Mouse (Mus musculus): ENCODE measurements at regions not wholly inside any gene's neighbourhood (a gene's known extent, or its start where the extent isn't known, plus 50 kb on each side); places are given as distances from the start of the nearest gene placed in this dataset.

GRCm38 (mm10) chr6:127330015-127330705 is 116.5 kb upstream of the Parp11 start:
- in situ Hi-C loops (cut with MboI; ENCODE audit: low pct_unique_long_range_greater_than_20kb in 1 of 2, low sequenced_read_pairs in 2 of 2, unreplicated experiment in 1 of 2) = no loop called here

GRCm38 (mm10) chr6:127331091-127331490 is 115.5 kb upstream of the Parp11 start:
- in situ Hi-C loops (cut with MboI; ENCODE audit: low pct_unique_long_range_greater_than_20kb in 1 of 2, low sequenced_read_pairs in 2 of 2, unreplicated experiment in 1 of 2) = no loop called here

- in situ Hi-C loops (cut with MboI; ENCODE audit: low pct_unique_long_range_greater_than_20kb in 1 of 2, low sequenced_read_pairs in 2 of 2, unreplicated experiment in 1 of 2) = no loop called here
These were observed 112.4 kb upstream of the Parp11 start for GRCm38 (mm10) chr6:127334256-127334655.

GRCm38 (mm10) chr6:127335462-127335886 is 111.2 kb upstream of the Parp11 start:
- in situ Hi-C loops (cut with MboI; ENCODE audit: low pct_unique_long_range_greater_than_20kb in 1 of 2, low sequenced_read_pairs in 2 of 2, unreplicated experiment in 1 of 2) = no loop called here

- in situ Hi-C loops (cut with MboI; ENCODE audit: low pct_unique_long_range_greater_than_20kb in 1 of 2, low sequenced_read_pairs in 2 of 2, unreplicated experiment in 1 of 2) = no loop called here
These were observed 110.5 kb upstream of the Parp11 start for GRCm38 (mm10) chr6:127335996-127336660.

- in situ Hi-C loops (cut with MboI; ENCODE audit: low pct_unique_long_range_greater_than_20kb in 1 of 2, low sequenced_read_pairs in 2 of 2, unreplicated experiment in 1 of 2) = no loop called here
These were observed 109.8 kb upstream of the Parp11 start for GRCm38 (mm10) chr6:127336681-127337397.

GRCm38 (mm10) chr6:127337398-127337871 is 109.2 kb upstream of the Parp11 start:
- in situ Hi-C loops (cut with MboI; ENCODE audit: low pct_unique_long_range_greater_than_20kb in 1 of 2, low sequenced_read_pairs in 2 of 2, unreplicated experiment in 1 of 2) = no loop called here

- in situ Hi-C loops (cut with MboI; ENCODE audit: low pct_unique_long_range_greater_than_20kb in 1 of 2, low sequenced_read_pairs in 2 of 2, unreplicated experiment in 1 of 2) = no loop called here
These were observed 108.2 kb upstream of the Parp11 start for GRCm38 (mm10) chr6:127338412-127338811.

GRCm38 (mm10) chr6:127341604-127342003 is 105.0 kb upstream of the Parp11 start:
- in situ Hi-C loops (cut with MboI; ENCODE audit: low pct_unique_long_range_greater_than_20kb in 1 of 2, low sequenced_read_pairs in 2 of 2, unreplicated experiment in 1 of 2) = no loop called here

- in situ Hi-C loops (cut with MboI; ENCODE audit: low pct_unique_long_range_greater_than_20kb in 1 of 2, low sequenced_read_pairs in 2 of 2, unreplicated experiment in 1 of 2) = no loop called here
These were observed 97.8 kb upstream of the Parp11 start for GRCm38 (mm10) chr6:127348770-127349409.

GRCm38 (mm10) chr6:127349479-127350110 is 97.0 kb upstream of the Parp11 start:
- in situ Hi-C loops (cut with MboI; ENCODE audit: low pct_unique_long_range_greater_than_20kb in 1 of 2, low sequenced_read_pairs in 2 of 2, unreplicated experiment in 1 of 2) = no loop called here

- in situ Hi-C loops (cut with MboI; ENCODE audit: low pct_unique_long_range_greater_than_20kb in 1 of 2, low sequenced_read_pairs in 2 of 2, unreplicated experiment in 1 of 2) = no loop called here
These were observed 94.9 kb upstream of the Parp11 start for GRCm38 (mm10) chr6:127351691-127352090.

- in situ Hi-C loops (cut with MboI; ENCODE audit: low pct_unique_long_range_greater_than_20kb in 1 of 2, low sequenced_read_pairs in 2 of 2, unreplicated experiment in 1 of 2) = no loop called here
These were observed 91.5 kb upstream of the Parp11 start for GRCm38 (mm10) chr6:127355112-127355511.

- in situ Hi-C loops (cut with MboI; ENCODE audit: low pct_unique_long_range_greater_than_20kb in 1 of 2, low sequenced_read_pairs in 2 of 2, unreplicated experiment in 1 of 2) = no loop called here
These were observed 90.2 kb upstream of the Parp11 start for GRCm38 (mm10) chr6:127356442-127356841.

- in situ Hi-C loops (cut with MboI; ENCODE audit: low pct_unique_long_range_greater_than_20kb in 1 of 2, low sequenced_read_pairs in 2 of 2, unreplicated experiment in 1 of 2) = no loop called here
These were observed 87.8 kb upstream of the Parp11 start for GRCm38 (mm10) chr6:127358805-127359204.

- in situ Hi-C loops (cut with MboI; ENCODE audit: low pct_unique_long_range_greater_than_20kb in 1 of 2, low sequenced_read_pairs in 2 of 2, unreplicated experiment in 1 of 2) = no loop called here
These were observed 87.2 kb upstream of the Parp11 start for GRCm38 (mm10) chr6:127359391-127359874.

- in situ Hi-C loops (cut with MboI; ENCODE audit: low pct_unique_long_range_greater_than_20kb in 1 of 2, low sequenced_read_pairs in 2 of 2, unreplicated experiment in 1 of 2) = loop anchor here in 1 of 2 experiments (10.0 kb wide), 1 partner anchor 217 kb away; no protein-coding TSS in a partner anchor
These were observed 84.5 kb upstream of the Parp11 start for GRCm38 (mm10) chr6:127362166-127362565.
